Mouse (Mus musculus): ENCODE measurements around the gene Rnf5. TPM values are rescaled to one million over a fixed set of nuclear protein-coding genes. Genes with fewer than 3 reads are reported as not detected.

Rnf5 gene
- total RNA-seq, 2 experiments from 2014 or later, result 20.0 to 66.2 TPM

DNA sequence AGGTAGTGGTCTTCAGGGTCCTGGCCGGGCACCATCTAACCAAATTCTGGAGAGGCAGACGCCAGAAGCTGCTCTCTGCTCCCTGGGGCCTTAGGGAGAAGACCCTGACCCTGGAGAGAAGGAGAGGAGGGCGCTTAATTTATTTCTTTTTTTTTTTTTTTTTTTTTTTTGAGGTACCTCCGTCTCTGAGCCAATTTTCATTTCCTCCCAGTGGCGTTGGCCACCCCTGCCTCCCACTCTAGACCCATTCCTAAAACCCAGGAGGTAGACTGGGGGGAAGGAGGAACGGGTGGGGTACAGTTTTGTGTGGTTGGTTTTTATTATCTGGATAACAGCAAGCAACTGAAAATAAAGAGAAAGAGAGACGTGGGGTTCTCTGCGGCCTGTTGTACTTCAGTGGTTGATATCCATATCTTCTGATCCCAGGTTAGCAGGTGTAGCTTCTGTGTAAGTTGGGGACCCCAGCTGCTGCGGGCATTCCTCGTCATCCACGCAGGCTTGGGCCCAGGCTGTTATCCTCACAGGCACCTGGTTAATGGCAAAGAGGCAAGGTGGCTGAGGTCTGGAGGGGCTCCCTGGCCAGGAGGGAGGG lies 9.7 kb upstream of the Rnf5 start:
- peak; percentile 81 for ATAC-seq (replicated peaks; ENCODE audit: low FRiP score, low TSS enrichment, poor library complexity, severe bottlenecking)

DNA sequence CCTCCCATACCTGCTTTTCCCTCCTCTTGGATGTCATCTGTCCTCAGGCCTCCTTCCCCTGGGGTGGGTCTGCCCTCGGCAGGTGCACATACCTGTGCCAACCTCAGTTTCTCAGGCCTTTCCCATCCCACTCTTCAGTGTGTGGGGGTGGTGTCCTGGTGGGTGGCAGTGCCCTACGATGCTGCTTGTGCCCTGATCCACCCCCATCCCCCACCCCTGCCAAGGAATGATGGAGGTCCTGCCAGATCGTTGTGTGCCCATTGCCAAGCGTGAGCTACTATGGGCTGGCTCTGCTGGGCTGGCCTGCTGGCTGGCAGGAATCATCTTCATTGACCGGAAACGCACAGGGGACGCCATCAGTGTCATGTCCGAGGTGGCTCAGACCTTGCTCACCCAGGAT lies 7.6 kb upstream of the Rnf5 start:
- no peak for ATAC-seq (replicated peaks; ENCODE audit: low FRiP score, low TSS enrichment, poor library complexity, severe bottlenecking)

DNA sequence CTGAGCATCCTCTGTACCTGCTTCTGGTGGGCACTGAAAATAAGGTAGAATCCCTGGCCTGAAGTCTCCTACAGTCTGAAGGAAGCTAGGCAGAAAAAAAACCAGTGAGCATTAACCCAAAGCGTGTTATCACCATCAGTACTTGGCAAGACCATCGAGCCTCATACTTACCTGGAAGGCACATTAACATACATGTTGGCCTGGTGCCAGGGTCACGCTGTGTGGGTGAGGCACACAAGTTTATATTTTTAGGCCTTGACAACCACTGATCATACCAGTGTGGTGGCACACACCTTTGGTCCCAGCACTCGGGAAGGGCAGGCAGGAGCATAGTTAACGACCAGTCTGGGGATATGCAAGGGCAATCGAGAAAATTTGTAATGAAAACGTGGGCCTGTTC lies 4.5 kb upstream of the Rnf5 start:
- no peak for ATAC-seq (replicated peaks; ENCODE audit: low FRiP score, low TSS enrichment, poor library complexity, severe bottlenecking)

DNA sequence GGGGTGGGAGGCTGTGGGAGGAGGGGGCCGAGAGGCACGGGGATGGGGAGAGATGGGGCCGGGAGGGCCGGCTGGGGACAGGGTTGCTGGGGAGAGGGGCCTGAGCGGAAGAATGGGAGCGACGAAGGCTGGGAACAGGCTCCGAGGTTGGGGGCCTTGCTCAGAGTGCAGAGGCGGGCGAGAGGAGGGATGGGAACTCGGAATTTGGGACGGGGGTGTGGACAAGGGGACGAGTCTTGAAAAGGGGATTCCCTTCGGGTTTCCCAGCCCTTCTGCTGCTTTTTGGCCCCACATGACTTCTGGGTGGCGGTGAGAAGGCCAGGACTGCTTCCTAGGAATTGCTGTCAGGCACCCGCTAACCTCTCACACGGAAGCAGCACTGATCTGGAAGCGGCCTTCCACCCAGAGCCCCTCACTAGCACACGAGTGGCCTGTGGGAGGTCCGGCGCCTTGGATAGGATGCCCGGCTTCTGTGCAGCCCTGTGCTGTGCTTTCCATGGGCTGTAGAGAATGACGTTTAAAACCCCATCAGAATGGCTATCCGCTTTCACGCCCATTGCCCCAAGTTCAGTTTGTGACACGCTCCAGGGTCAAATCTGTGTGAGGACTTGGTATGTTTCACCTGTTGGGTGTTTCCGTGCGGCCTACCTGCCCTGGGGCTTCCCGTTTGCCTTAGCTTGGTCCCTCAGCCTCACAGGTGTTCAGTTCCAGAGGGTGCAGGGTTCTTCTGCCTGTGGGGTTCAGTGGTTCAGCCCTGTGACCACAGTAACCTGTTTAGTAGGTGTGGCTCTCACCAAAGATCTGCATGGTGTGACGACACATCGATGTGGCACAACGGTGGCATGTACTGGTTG lies 2.9 kb upstream of the Rnf5 start:
- no peak for ATAC-seq (replicated peaks; ENCODE audit: low FRiP score, low TSS enrichment, poor library complexity, severe bottlenecking)

DNA sequence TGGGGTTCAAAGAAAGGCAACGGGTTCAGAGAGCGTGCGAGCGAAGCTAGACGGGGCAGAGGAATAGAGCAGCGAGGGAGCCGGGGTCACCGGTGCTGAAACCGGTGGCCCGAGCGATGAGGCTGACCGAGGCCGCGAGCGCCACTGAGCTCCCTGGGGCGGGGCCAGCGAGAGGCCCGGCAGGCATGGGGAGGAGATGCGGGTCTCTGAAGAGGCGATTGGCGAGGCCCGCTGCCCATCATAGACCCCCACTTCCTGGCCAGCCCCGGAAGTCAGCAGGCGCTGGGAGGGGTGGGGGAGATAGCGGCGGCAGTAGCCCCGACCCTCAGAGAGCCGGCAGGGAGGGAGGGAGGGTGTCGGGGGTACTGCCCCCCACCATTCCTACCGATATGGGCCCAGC lies 2.1 kb upstream of the Rnf5 start:
- ATAC-seq (replicated peaks; ENCODE audit: low FRiP score, low TSS enrichment, poor library complexity, severe bottlenecking), result peak; percentile 49

DNA sequence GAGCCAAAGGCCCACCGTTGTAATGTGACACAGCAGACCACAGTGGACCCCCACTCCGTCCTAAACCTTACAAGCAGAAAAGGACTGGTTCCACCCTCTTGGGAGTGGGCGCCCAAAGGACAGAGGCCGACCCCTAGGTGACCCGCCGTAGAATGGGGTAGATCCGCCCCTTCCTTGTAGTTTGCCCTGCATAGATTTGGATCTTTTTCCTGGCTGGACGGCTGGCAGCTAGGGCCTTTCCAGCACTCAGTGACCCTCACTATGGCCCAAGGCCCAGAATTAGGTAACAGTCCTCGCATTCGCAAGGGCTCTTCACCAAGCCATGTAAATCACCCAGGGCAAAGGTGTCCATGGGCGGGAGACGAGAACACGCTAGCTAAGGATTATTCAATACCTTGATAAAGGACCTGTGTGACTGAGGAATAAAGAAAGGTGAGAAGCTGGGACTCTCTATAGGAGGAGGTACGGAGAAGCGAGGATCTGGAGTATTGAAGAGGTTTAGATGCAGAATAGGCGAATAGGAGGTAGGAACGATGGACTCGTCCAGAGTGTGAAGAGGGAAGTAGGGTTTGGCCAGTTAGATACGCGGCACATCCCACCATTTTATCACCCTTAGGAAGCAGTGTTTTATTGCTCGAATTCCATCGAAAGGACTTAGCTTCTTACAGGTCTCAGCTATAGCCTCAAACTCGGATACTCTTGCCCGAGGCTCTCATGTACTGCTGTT lies 1.2 kb upstream of the Rnf5 start:
- no peak for ATAC-seq (replicated peaks; ENCODE audit: low FRiP score, low TSS enrichment, poor library complexity, severe bottlenecking)

DNA sequence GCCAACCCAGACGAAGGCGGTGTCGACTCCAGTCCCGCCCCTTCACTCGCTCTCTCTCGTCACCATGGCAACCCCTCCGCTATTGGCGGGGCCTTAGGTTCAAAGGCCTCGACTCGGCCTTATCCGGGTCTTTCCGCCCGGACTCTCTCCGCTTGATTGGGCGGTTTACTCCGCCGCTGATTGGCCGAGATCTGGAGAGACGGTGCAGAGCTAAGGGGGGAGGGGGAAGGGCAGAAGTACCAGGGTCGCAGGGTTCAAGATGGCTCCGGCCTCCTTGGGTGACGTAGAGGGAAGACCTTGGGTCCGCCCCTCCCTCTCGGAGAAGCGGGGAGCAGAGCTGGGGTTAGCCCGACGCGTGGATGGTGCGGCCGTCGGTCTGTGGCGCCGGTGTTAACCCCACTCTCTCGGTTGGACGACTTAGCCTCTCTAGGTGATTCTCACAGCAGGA lies 595 bp upstream of the Rnf5 start, which contains the start of gene Agpat1:
Gene Agpat1 (plus strand): TSS at position 202 of the 448 bp plus-strand sequence.
- peak; percentile 73 for ATAC-seq (replicated peaks; ENCODE audit: low FRiP score, low TSS enrichment, poor library complexity, severe bottlenecking)

DNA sequence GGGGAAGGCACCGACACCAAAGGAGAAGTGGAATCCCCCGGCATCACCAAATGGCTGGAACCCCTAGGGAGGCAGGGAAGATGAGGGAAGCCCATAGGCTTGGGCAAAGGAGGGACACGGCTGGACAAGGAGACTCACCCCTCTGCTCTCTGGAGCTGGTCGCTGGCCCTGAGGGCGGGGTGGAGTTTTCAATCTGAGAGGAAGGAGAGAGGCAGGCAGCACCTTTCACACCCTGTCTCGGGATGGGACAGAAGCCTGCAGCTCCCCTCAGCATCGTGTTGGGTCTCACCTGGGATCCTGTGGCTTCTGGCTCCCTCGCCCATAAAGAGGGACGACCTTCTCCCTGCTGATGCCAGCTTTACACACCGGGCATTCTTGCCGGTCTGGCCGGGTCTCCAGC lies 1.7 kb downstream of the Rnf5 start:
- no peak for ATAC-seq (replicated peaks; ENCODE audit: low FRiP score, low TSS enrichment, poor library complexity, severe bottlenecking)

DNA sequence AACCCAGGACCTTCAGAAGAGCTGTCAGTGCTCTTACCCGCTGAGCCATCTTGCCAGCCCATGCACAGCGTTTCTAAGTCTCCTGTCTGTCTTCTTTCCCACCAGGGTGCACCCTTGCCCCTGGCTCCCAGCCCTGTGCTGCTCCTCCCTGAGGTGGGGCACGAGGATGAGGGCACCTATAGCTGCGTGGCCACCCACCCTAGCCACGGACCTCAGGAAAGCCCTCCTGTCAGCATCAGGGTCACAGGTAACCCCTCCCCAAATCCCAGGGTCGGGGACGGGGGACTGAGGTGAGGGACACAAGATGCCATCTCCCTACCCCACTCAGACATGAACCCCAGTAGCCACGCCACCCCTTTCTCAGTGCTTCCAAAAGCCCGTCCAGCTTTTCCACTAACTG lies 3.6 kb downstream of the Rnf5 start:
- no peak for ATAC-seq (replicated peaks; ENCODE audit: low FRiP score, low TSS enrichment, poor library complexity, severe bottlenecking)

DNA sequence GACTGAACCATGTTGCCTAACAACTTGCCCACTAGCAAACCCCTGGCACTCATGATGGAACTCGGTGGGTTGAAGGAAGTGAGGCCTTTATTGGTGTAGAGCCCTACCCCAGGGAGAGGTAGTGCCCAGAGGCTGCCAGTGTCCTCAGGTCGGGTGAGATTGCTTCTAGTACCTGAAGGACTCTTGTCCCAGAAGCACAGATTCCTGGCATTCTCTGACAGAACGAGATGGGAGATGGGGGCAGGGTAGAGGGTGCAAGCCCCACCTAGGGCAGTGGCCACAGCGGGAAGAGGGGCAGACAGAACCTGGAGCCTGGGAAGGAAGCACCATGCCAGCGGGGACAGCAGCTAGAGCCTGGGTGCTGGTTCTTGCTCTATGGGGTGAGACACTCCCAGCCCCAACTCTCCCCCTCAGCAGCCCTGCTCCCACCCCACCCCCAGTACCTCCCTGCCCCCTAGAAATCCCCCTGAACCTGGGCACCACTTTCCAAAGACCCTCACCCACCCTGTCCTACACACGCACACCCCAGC lies 5.9 kb downstream of the Rnf5 start, which contains the start of gene Ager:
Gene Ager (plus strand): TSS at position 297 of the 530 bp plus-strand sequence.
- ATAC-seq (replicated peaks; ENCODE audit: low FRiP score, low TSS enrichment, poor library complexity, severe bottlenecking), result no peak

DNA sequence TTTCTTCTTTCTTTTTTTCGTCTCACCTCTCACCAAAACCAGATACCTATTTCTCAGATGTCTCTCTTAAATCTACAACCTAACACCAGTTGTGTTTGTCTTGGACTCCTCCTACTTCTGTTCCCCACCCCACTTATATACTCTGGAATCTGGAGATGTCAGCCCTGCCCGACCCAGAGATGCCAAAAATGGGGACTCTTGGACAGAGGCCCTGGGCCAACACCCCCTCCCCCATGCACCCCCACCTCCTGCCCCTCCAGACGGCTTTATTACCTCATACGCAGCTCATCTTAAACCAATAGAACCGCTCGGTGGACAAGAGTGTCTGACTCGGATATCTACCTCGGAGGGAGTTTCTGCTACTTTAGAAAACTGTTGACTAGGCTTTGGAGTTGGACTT lies 7.4 kb downstream of the Rnf5 start:
- ATAC-seq (replicated peaks; ENCODE audit: low FRiP score, low TSS enrichment, poor library complexity, severe bottlenecking), result no peak

DNA sequence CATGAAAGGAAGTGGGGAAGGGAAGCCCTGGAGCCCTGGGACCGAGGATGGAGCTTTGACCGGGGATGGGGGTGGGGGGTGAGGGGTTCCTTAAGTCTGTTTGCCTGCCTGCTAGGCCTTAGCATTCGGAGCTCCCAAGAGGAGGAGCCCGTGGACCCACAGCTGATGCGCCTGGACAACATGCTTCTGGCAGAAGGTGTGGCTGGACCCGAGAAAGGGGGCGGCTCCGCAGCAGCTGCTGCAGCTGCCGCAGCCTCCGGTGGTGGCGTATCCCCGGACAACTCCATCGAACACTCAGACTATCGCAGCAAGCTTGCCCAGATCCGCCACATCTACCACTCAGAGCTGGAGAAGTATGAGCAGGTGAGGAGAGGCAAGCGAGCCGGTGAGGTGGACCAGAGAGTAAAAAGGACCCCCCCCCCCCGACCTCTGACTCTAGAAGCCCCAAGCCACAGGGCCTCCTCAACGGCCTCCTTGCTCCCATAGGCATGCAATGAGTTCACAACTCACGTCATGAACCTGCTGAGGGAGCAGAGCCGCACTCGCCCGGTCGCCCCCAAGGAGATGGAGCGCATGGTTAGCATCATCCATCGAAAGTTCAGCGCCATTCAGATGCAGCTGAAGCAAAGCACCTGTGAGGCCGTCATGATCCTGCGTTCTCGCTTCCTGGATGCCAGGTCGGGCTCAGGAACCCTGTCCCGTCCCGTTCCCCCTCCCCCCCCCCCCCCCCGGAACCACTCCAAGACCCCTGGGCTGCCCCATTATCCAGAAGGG lies 9.6 kb downstream of the Rnf5 start:
- no peak for ATAC-seq (replicated peaks; ENCODE audit: low FRiP score, low TSS enrichment, poor library complexity, severe bottlenecking)

DNA sequence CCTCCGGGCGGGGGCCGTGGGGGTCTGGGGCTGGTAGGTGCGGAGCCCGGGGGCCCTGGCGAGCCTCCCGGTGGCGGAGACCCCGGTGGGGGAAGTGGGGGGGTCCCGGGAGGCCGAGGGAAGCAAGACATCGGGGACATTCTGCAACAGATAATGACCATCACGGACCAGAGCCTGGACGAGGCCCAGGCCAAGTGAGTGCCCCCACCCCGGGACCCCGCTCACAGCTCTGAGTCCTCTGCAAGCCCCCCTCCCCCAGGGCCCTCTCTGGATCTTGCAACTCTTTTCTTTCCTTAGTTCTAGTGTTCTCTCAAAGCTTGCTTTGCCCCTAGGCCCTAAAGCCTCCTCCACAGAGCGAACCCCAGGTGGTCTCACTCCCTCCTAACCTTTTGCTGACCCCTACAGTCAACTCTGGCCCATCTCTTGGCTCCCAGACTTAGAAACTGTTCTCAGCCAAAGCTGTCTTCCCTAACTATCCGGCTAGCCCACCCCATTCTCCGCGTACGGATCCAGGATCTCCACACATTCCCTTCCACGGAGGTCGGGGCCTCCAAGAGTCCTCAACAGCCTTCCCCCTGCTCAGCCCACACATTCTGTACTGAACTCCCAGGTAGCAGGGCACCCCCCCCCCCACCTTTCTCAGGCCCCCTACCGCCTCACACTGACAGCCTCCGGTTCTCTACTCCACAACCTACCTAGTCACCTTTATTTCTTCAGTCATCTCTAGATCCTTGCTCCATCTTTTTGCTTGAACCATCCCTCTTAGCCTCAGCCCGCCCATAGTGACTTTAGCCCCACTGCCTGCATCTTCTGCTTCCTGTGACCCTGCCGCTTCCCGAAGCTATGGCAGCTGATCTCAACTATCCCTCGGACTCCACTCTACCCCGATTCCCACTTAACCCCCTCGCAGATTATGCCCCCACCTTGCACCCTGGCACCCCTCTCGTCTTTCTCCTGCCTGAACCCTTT lies 10.6 kb downstream of the Rnf5 start:
- no peak for ATAC-seq (replicated peaks; ENCODE audit: low FRiP score, low TSS enrichment, poor library complexity, severe bottlenecking)

DNA sequence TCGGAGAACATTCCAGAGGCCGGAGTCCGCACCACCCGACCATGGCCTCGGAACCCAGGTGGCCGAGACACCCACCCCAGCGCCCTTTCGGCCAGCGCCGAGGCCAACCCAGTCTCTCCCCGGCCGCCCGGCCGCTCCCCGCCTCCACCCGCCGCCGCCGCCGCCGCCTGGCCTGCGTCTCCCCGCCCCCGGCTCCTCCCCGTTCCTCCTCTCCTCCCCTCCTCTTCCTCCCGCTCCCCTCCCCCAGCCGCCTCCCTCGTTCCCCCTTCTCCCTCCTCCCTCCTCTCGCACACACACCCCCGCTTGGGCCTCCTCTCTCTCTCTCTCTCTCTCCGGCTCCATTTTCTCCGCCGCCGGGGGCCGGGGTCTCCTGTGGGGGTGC lies 11.5 kb downstream of the Rnf5 start:
- peak; percentile 38 for ATAC-seq (replicated peaks; ENCODE audit: low FRiP score, low TSS enrichment, poor library complexity, severe bottlenecking)

DNA sequence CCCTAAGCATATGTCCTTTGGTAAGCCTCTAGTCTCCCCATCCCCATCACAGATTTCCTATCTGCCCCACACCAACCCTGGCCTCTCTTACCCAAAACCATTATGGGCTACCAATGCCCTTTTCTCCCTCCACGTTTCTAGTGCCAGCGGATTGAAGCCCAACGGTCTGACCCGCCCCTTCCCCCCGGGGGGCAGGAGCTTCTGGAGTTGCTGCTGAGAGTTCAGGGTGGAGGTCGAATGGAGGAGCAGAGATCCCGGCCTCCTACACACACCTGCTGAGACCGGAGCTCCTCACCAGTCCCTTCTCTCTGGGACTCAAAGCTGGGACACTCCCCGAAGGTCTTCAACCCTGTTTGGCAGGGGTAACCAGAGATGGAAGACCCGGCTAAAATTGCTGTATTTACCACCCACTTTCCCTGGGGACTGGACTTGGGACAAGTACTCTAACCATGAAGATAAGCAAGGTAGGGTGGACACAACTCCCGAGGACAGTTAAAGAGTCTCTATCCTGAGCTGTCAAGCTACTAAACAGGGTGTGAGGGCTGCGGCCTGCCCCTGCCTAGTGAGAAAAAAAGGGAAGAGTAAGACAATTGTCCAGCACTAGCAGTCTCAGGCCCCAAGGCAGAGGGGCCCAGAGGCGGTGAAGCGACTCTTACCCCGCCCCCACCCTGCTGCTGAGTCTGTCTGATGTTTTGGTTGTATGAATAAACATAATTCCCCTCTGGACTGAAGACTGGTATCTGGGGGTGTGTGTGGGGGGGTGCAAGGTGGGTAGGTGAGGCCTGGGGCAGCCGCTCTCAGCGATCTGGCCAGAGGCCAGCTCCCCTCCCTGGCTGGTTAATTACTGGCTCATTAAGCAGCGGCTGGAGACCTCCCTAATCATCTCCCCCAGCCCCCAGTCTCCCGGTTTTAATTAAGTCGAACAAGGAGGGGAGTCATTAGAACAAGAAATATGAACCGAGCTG lies 12.2 kb downstream of the Rnf5 start, which contains the start of gene Pbx2:
Gene Pbx2 (plus strand): TSS at position 238 of the 965 bp plus-strand sequence.
- no peak for ATAC-seq (replicated peaks; ENCODE audit: low FRiP score, low TSS enrichment, poor library complexity, severe bottlenecking)

DNA sequence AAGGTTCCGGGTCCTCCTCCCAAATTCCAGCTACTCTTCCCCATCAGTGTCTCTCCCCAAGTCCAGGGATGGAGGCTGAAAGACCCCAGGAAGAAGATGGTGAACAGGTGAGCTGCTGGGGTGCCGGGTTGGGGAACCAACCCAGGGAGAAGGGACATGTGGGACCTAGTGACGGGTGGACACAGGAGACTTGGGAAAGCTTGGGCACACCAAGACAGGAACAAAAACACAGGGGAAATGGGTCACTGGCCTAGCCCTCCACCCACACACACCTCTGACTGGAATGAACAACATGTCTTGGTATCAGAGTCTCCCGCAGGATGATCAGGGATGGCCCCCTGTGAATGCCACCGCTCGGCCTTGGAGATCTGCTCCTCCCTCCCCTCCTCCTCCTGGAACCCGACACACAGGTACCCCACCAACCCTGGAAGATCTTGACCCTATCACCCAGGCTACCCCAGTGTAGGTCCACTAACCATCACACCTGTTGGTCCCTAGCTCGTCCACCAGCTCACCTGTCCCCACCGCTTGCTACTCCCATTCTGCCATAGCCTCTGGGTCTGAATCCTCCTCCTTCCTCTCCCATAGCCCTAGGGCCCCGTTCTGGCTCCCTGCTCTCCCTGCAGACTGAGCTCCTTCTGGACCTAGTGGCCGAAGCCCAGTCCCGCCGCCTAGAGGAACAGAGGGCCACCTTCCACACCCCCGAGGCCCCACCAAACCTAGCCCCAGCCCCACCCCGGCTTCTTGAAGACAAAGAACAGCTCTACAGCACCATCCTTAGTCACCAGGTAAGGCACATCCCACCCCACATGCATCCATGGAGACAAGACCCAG lies 13.1 kb downstream of the Rnf5 start:
- ATAC-seq (replicated peaks; ENCODE audit: low FRiP score, low TSS enrichment, poor library complexity, severe bottlenecking), result no peak

Data from megakaryocyte-erythroid progenitor cell, adult 5-6 weeks (primary cell).